ENCODE assay signal across 8 mouse cellular contexts in genomic region chr1:156241713-156242348, GRCm38 (mm10). TPM values are rescaled to one million over a fixed set of nuclear protein-coding genes. Genes with fewer than 3 reads are reported as not detected.
DNase-seq lines count a peak whose midpoint lies in the region; ATAC-seq and TF ChIP-seq lines count a peak whose summit lies in the region.

No protein-coding gene starts in this region.

- no peak for TF ChIP-seq POLR2A in thymus, adult 2 months (IDR thresholded peaks at IDR 0.05; ENCODE audit: control insufficient read depth, extremely low read depth, insufficient read depth, low read length, poor library complexity)

- peak; percentile 76 for DNase-seq in intestine, embryonic 14.5 days (ENCODE audit: low spot score)
- DNase-seq in NIH3T3 (ENCODE audit: low read depth) = peak; percentile 84
- DNase-seq in cerebellum, postnatal 10 days = peak; percentile 78 to 81
- peak; percentile 77 for DNase-seq in heart, postnatal 4 days
- peak; percentile 66 for DNase-seq in thymus, adult 2 months

- no peak overlapping the region for H3K4me2 ChIP-seq in intestine, embryonic 14.5 days (ENCODE audit: low read length)
- H3K4me2 ChIP-seq in intestine, embryonic 15.5 days (replicated peaks) = no peak overlapping the region
- H3K4me2 ChIP-seq in liver, embryonic 12.5 days = no peak overlapping the region
- H3K4me2 ChIP-seq in neural tube, embryonic 13.5 days = no peak overlapping the region

- ATAC-seq in intestine, embryonic 14.5 days (replicated peaks; ENCODE audit: low FRiP score, low TSS enrichment, low read depth) = no peak
- ATAC-seq in intestine, embryonic 15.5 days = no peak
- ATAC-seq in liver, embryonic 12.5 days = peak; percentile 65
- ATAC-seq in neural tube, embryonic 13.5 days (ENCODE audit: low read depth) = peak; percentile 61; the same call in 1 of the 2 replicates

- no peak overlapping the region for H3K4me3 ChIP-seq in intestine, embryonic 14.5 days (ENCODE audit: low read depth, low read length)
- H3K4me3 ChIP-seq in intestine, embryonic 15.5 days (replicated peaks) = no peak overlapping the region
- H3K4me3 ChIP-seq in liver, embryonic 12.5 days = no peak overlapping the region
- H3K4me3 ChIP-seq in neural tube, embryonic 13.5 days = no peak overlapping the region
- H3K4me3 ChIP-seq in thymus, adult 2 months (ENCODE audit: control insufficient read depth, insufficient read depth, low read length) = no peak overlapping the region

- WGBS in intestine, embryonic 14.5 days = 8% methylated on average over 14 of the region's 14 CpGs
- 6% methylated on average over 14 of the region's 14 CpGs for WGBS in intestine, embryonic 15.5 days
- WGBS in liver, embryonic 12.5 days (ENCODE audit: insufficient replicate concordance) = 7% methylated on average over 14 of the region's 14 CpGs
- 9% methylated on average over 14 of the region's 14 CpGs for WGBS in neural tube, embryonic 13.5 days
- WGBS in thymus, adult 2 months = 14% methylated on average over 14 of the region's 14 CpGs

- no peaks in the 10 kb centered on the region for H3K36me3 ChIP-seq in intestine, embryonic 14.5 days (ENCODE audit: control insufficient read depth, insufficient read depth, low read length)
- no peaks in the 10 kb centered on the region for H3K36me3 ChIP-seq in intestine, embryonic 15.5 days
- no peaks in the 10 kb centered on the region for H3K36me3 ChIP-seq in liver, embryonic 12.5 days
- no peaks in the 10 kb centered on the region for H3K36me3 ChIP-seq in neural tube, embryonic 13.5 days
- no peaks in the 10 kb centered on the region for H3K36me3 ChIP-seq in thymus, adult 2 months (ENCODE audit: control insufficient read depth, insufficient read depth, low read length)

- TF ChIP-seq CTCF in thymus, adult 2 months (IDR thresholded peaks at IDR 0.05; ENCODE audit: borderline replicate concordance, control insufficient read depth, extremely low read depth, insufficient read depth, low read length, poor library complexity) = peak; percentile 71

- no peak overlapping the region for H3K9ac ChIP-seq in intestine, embryonic 14.5 days (ENCODE audit: low read length)
- no peak overlapping the region for H3K9ac ChIP-seq in intestine, embryonic 15.5 days
- no peak overlapping the region for H3K9ac ChIP-seq in liver, embryonic 12.5 days
- H3K9ac ChIP-seq in neural tube, embryonic 13.5 days = no peak overlapping the region

- no peaks in the 10 kb centered on the region for H3K27me3 ChIP-seq in intestine, embryonic 14.5 days (replicated peaks; ENCODE audit: control insufficient read depth, insufficient read depth, low read length)
- no peaks in the 10 kb centered on the region for H3K27me3 ChIP-seq in intestine, embryonic 15.5 days (replicated peaks)
- H3K27me3 ChIP-seq in liver, embryonic 12.5 days (replicated peaks) = peaks cover 8% of the 10 kb centered on the region; the same call in 1 of the 2 replicates
- H3K27me3 ChIP-seq in neural tube, embryonic 13.5 days = no peaks in the 10 kb centered on the region
- H3K27me3 ChIP-seq in thymus, adult 2 months (ENCODE audit: control insufficient read depth, insufficient read depth, low read length) = no peaks in the 10 kb centered on the region

- no peaks in the 10 kb centered on the region for H3K9me3 ChIP-seq in intestine, embryonic 14.5 days (ENCODE audit: control insufficient read depth, low read length)
- H3K9me3 ChIP-seq in intestine, embryonic 15.5 days = no peaks in the 10 kb centered on the region
- H3K9me3 ChIP-seq in liver, embryonic 12.5 days (replicated peaks) = no peaks in the 10 kb centered on the region
- no peaks in the 10 kb centered on the region for H3K9me3 ChIP-seq in neural tube, embryonic 13.5 days

- H3K4me1 ChIP-seq in intestine, embryonic 14.5 days (replicated peaks; ENCODE audit: control insufficient read depth, insufficient read depth, low read length) = no peaks in the 10 kb centered on the region
- no peaks in the 10 kb centered on the region for H3K4me1 ChIP-seq in intestine, embryonic 15.5 days (replicated peaks)
- no peaks in the 10 kb centered on the region for H3K4me1 ChIP-seq in liver, embryonic 12.5 days
- no peaks in the 10 kb centered on the region for H3K4me1 ChIP-seq in neural tube, embryonic 13.5 days (replicated peaks)
- peaks cover 9% of the 10 kb centered on the region for H3K4me1 ChIP-seq in thymus, adult 2 months (replicated peaks; ENCODE audit: control insufficient read depth, insufficient read depth, low read length)

- no peak overlapping the region for H3K27ac ChIP-seq in intestine, embryonic 14.5 days (ENCODE audit: low read depth)
- no peak overlapping the region for H3K27ac ChIP-seq in intestine, embryonic 15.5 days
- H3K27ac ChIP-seq in liver, embryonic 12.5 days = no peak overlapping the region
- H3K27ac ChIP-seq in neural tube, embryonic 13.5 days (replicated peaks) = no peak overlapping the region
- no peak overlapping the region for H3K27ac ChIP-seq in thymus, adult 2 months (ENCODE audit: control insufficient read depth, insufficient read depth, low read length)

RNA-seq across cellular contexts. Expression of gene Fam163a, which starts 37.0 kb away (rescaled TPM):
- 7.8 and 9.8 TPM in 2 replicates for polyA plus RNA-seq in intestine, embryonic 14.5 days (2014; fragmentation: Nextera tagmentation; extraction: Ambion mirVana)
- polyA plus RNA-seq in intestine, embryonic 15.5 days (2015; fragmentation: Nextera tagmentation; extraction: Ambion mirVana) = 5.7 and 6.3 TPM in 2 replicates
- under 1 TPM; 0.81 to 0.88 TPM for total RNA-seq in heart, postnatal 4 days (2021)
- 0.10 and 0.17 TPM in 2 replicates for polyA plus RNA-seq in liver, embryonic 12.5 days (2016; fragmentation: Nextera tagmentation; extraction: Ambion mirVana)
- polyA plus RNA-seq in neural tube, embryonic 13.5 days (2015; fragmentation: Nextera tagmentation; extraction: Ambion mirVana) = 6.2 and 7.2 TPM in 2 replicates
- polyA plus RNA-seq in thymus, adult 2 months (2012; rRNA removed) = 0.18 and 0.23 TPM in 2 replicates

Comparison
In these comparisons a context has a peak if more than half of its experiments do, and no peak if none do; other contexts are left out.
1. ATAC-seq: peak in liver, embryonic 12.5 days (single experiment) and neural tube, embryonic 13.5 days (single experiment); none in intestine, embryonic 14.5 days (single experiment) and intestine, embryonic 15.5 days (single experiment).
2. Peak in every context shown above with its lines, with median percentiles within 50 percentile points of each other: DNase-seq.